Mouse (Mus musculus) heart, postnatal 0 days (tissue): Measurements from ENCODE around the gene Il1rn. TPM values are rescaled to one million over a fixed set of nuclear protein-coding genes. Genes with fewer than 3 reads are reported as not detected.

Experiments used
- ATAC-seq: fragments of 200-750 bp; cut with Nextera tagmentation; 2 replicates; pipeline ENCODE4 v1.8.0; 2017; ENCODE audit warnings: low read depth, moderate number of reproducible peaks, moderate library complexity; ENCODE audit not compliant: insufficient read depth
- DNase-seq: peaks from one replicate; pipeline ENCODE4 v3.0.0-alpha.2; 2016; ENCODE audit warnings: low spot score
- H3K27ac ChIP-seq: fragments of 300-500 bp; sonication (generic); 2 replicates; pipeline ENCODE4 v1.5.1; 2014; ENCODE audit warnings: low read depth, mild to moderate bottlenecking
- H3K27me3 ChIP-seq: fragments of 300-500 bp; sonication (generic); 2 replicates; pipeline ENCODE4 v1.6.1; 2014; ENCODE audit warnings: low read length, mixed read lengths; ENCODE audit not compliant: control insufficient read depth, insufficient read depth
- H3K36me3 ChIP-seq: fragments of 300-500 bp; sonication (generic); replicated peaks from 2 replicates; pipeline ENCODE4 v1.6.1; 2014; ENCODE audit warnings: low read length, mixed read lengths; ENCODE audit not compliant: control insufficient read depth, insufficient read depth
- H3K4me1 ChIP-seq: fragments of 300-500 bp; sonication (generic); 2 replicates; pipeline ENCODE4 v1.6.1; 2014; ENCODE audit warnings: antibody characterized with exemption; ENCODE audit not compliant: control insufficient read depth, insufficient read depth
- H3K4me2 ChIP-seq: fragments of 300-500 bp; sonication (generic); 2 replicates; pipeline ENCODE4 v1.6.1; 2014; ENCODE audit warnings: low read depth, mild to moderate bottlenecking, low read length, moderate library complexity
- H3K4me3 ChIP-seq: fragments of 300-500 bp; sonication (generic); 2 replicates; pipeline ENCODE4 v1.5.1; 2014; ENCODE audit warnings: low read depth, low read length
- H3K9ac ChIP-seq: fragments of 300-500 bp; sonication (generic); replicated peaks from 2 replicates; pipeline ENCODE4 v1.6.1; 2014; ENCODE audit warnings: low read depth, low read length, mixed read lengths
- H3K9me3 ChIP-seq: fragments of 300-500 bp; sonication (generic); replicated peaks from 2 replicates; pipeline ENCODE4 v1.6.1; 2016; ENCODE audit warnings: low read length; ENCODE audit not compliant: control insufficient read depth
- CTCF ChIP-seq: IDR thresholded peaks from 2 replicates; pipeline ENCODE4 v1.5.1; 2016; ENCODE audit warnings: antibody characterized with exemption, control low read depth, low read depth
- EP300 ChIP-seq: IDR thresholded peaks from 2 replicates; pipeline ENCODE4 v1.6.1; 2016; ENCODE audit warnings: antibody characterized with exemption, low read depth
- WGBS: fragments of 180-500 bp; shearing (Covaris S2); extraction: QIAGEN DNeasy Blood & Tissue Kit; methylation state at CpG from one replicate; pipeline ENCODE4 v1.1.7; 2014; 5-methylcytosine and 5-hydroxymethylcytosine counted together
- polyA plus RNA-seq: library from polyadenylated mRNA; unstranded; fragments of >200 nt; fragmentation: Nextera tagmentation; extraction: Ambion mirVana; gene quantifications from 2 replicates; pipeline ENCODE4 v1.2.1, GENCODE M21; 2015
- total RNA-seq: library from RNA; depleted of rRNA; stranded (reverse); fragments of >200 nt; gene quantifications from 2 replicates; pipeline ENCODE4 v1.2.3, GENCODE M21; 2014; ENCODE audit warnings: low replicate concordance; rRNA removed

Gene Il1rn
- total and polyA plus RNA-seq, 2 experiments from 2014 or later = 0.08 to 0.19 TPM

DNA sequence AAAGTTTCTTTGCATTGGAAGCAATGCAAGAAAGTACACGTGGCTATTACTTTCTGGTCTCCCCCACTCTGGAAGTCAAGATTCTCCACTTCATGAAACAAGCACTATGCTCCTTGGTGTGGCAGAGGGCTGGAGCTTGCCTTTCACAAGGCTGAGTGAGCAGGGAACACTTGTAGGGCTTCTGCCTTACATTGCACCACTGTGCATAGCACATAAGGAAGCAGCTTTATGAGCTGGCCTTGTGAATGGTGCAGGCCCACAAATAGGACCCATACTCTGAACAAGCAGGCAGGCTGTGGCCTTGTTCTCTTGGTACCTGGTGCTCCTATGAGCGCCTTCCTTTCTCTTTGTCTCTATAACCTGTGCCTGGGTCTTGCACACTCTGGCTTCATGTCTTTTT is 56.6 kb downstream of the Il1rn start:
- H3K36me3 ChIP-seq = no peaks in the 10 kb centered on the region
- DNase-seq = no peak
- H3K4me1 ChIP-seq = no peaks in the 10 kb centered on the region
- no peak overlapping the region for H3K27ac ChIP-seq
- H3K9me3 ChIP-seq = no peaks in the 10 kb centered on the region
- ATAC-seq = no peak
- H3K27me3 ChIP-seq = no peaks in the 10 kb centered on the region
- H3K4me2 ChIP-seq = no peak overlapping the region
- no peak overlapping the region for H3K4me3 ChIP-seq
- 85% methylated on average over 2 of the region's 2 CpGs for WGBS
- H3K9ac ChIP-seq = no peak overlapping the region
- TF ChIP-seq EP300 (no peak), CTCF (no peak)

DNA sequence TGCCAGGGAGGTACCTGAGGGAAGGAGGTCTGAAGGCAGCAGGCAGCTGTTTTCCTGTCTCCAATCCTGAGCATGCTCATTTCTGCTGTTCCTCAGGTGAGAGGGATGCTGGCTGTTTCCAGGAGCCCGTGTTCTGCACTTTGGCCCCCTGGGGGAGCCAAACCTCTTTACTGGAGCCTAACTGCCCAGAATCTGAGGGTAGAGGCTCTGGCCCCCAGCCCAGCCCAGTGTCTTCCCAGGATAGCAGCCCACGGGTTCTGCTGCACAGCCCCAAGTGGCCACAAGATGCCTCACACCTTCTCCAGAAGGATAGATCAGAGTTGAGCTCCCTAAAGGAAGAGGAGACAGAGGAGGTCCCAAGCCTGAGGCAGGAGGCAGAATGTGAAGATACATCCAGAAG is 60.5 kb downstream of the Il1rn start:
- DNase-seq (no peak), ATAC-seq (no peak)
- Histone ChIP-seq H3K4me1 (peaks cover 13% of the 10 kb centered on the region), H3K4me2 (no peak overlapping the region), H3K27ac (no peak overlapping the region), H3K27me3 (no peaks in the 10 kb centered on the region), H3K36me3 (no peaks in the 10 kb centered on the region), H3K4me3 (no peak overlapping the region), H3K9me3 (no peaks in the 10 kb centered on the region), H3K9ac (no peak overlapping the region)
- 16% methylated on average over 2 of the region's 2 CpGs for WGBS
- TF ChIP-seq EP300 (no peak), CTCF (no peak)

- no peak overlapping the region for H3K27ac ChIP-seq
- 56% methylated on average over 3 of the region's 3 CpGs for WGBS
- H3K27me3 ChIP-seq = peaks cover 12% of the 10 kb centered on the region
- TF ChIP-seq EP300 = no peak
- TF ChIP-seq CTCF = no peak
- no peaks in the 10 kb centered on the region for H3K36me3 ChIP-seq
- no peaks in the 10 kb centered on the region for H3K9me3 ChIP-seq
- no peak overlapping the region; the same call in 1 of the 2 replicates for H3K9ac ChIP-seq
- DNase-seq (no peak), ATAC-seq (peak; percentile 59)
- no peak overlapping the region for H3K4me3 ChIP-seq
- peaks cover 13% of the 10 kb centered on the region for H3K4me1 ChIP-seq
- H3K4me2 ChIP-seq = no peak overlapping the region
Observed at GRCm38 (mm10) chr2:24400711-24401110, 64.1 kb downstream of the Il1rn start.

Other genes starting within 250 kb of the Il1rn start
- not detected in 2 replicates for gene Tbpl2, start 240.3 kb upstream of the Il1rn start, total RNA-seq
- gene Tbpl2, start 240.3 kb upstream of the Il1rn start, polyA plus RNA-seq = not detected in 2 replicates
- not detected in 2 replicates for gene Il1f8, start 183.7 kb upstream of the Il1rn start, total RNA-seq
- not detected in 2 replicates for gene Il1f8, start 183.7 kb upstream of the Il1rn start, polyA plus RNA-seq
- not detected in 2 replicates for gene Il1f9, start 150.4 kb upstream of the Il1rn start, total RNA-seq
- gene Il1f9, start 150.4 kb upstream of the Il1rn start, polyA plus RNA-seq = 0.10 TPM in 1 of 2 replicates, not detected in the other
- not detected in 2 replicates for gene Il1f6, start 121.4 kb upstream of the Il1rn start, total RNA-seq
- not detected in 2 replicates for gene Il1f6, start 121.4 kb upstream of the Il1rn start, polyA plus RNA-seq
- gene Il1f5, start 59.9 kb upstream of the Il1rn start, total RNA-seq = not detected in 2 replicates
- gene Il1f5, start 59.9 kb upstream of the Il1rn start, polyA plus RNA-seq = not detected in 2 replicates
- not detected in 2 replicates for gene Il1f10, start 45.7 kb upstream of the Il1rn start, total RNA-seq
- not detected in 2 replicates for gene Il1f10, start 45.7 kb upstream of the Il1rn start, polyA plus RNA-seq
- gene Psd4, start 30.7 kb downstream of the Il1rn start, total RNA-seq = 0.99 and 1.2 TPM in 2 replicates
- 0.68 and 0.77 TPM in 2 replicates for gene Psd4, start 30.7 kb downstream of the Il1rn start, polyA plus RNA-seq
- not detected in 2 replicates for gene Pax8, start 138.7 kb downstream of the Il1rn start, total RNA-seq
- gene Pax8, start 138.7 kb downstream of the Il1rn start, polyA plus RNA-seq = not detected in 2 replicates